Mouse (Mus musculus) C2C12 (cell line): ENCODE results near the gene Misp.

ENCODE experiments used
- CEBPB ChIP-seq: IDR thresholded peaks from one replicate; pipeline ENCODE4 v1.6.1; 2011; ENCODE audit warnings: low read depth, mild to moderate bottlenecking, control low read depth, moderate library complexity
- CTCF ChIP-seq: IDR thresholded peaks from one replicate; pipeline ENCODE4 v1.5.1; 2011; ENCODE audit not compliant: control insufficient read depth, insufficient read depth, insufficient read length
- FOSL1 ChIP-seq: IDR thresholded peaks from one replicate; pipeline ENCODE4 v1.8.0; 2011; ENCODE audit warnings: mild to moderate bottlenecking, low read length; ENCODE audit not compliant: poor library complexity, insufficient read depth, severe bottlenecking
- MAX ChIP-seq: IDR thresholded peaks from one replicate; pipeline ENCODE4 v1.6.1; 2011; ENCODE audit warnings: mild to moderate bottlenecking, control low read depth
- MYOD1 ChIP-seq: IDR thresholded peaks from one replicate; pipeline ENCODE4 v1.6.1; 2011; ENCODE audit warnings: low read depth; ENCODE audit not compliant: control insufficient read depth, insufficient read length
- MYOG ChIP-seq: IDR thresholded peaks from one replicate; pipeline ENCODE4 v1.6.1; 2011; ENCODE audit not compliant: control insufficient read depth, insufficient read length; ENCODE audit errors: extremely low read depth
- USF1 ChIP-seq: IDR thresholded peaks from one replicate; pipeline ENCODE4 v1.6.1; 2011; ENCODE audit warnings: low read depth, mild to moderate bottlenecking, control low read depth, moderate library complexity

DNA sequence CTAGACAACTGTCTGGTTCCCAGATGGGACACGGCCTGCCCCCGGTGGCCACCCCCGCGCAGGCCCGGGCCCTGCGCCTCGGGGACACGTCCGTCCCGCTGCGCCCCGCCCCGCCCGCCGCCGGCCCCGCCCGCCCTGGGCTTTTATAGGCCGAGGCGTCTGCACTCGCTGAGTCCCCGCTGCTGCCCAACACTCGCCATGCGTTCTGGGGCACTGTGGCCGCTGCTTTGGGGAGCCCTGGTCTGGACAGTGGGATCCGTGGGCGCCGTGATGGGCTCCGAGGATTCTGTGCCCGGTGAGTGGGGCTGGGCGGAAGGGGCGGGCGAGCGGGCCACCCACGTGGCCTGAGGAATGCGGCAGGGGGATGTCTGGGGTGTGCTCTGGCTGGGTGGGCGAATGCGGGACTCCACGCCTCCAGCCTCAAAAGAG, 43.7 kb upstream of the Misp start, which contains the start of gene Fstl3:
- TF ChIP-seq CTCF = no peak
- TF ChIP-seq CEBPB = no peak
- no peak for TF ChIP-seq MAX
- TF ChIP-seq FOSL1 = no peak
- TF ChIP-seq USF1 = peak; percentile 14
- no peak for TF ChIP-seq MYOD1
- no peak for TF ChIP-seq MYOG
